Mouse (Mus musculus): ENCODE data around the gene Gm10337. TPM values are rescaled to one million over a fixed set of nuclear protein-coding genes. Genes with fewer than 3 reads are reported as not detected.

Gm10337 gene
- polyA plus RNA-seq, 1 experiment, result not detected

DNA sequence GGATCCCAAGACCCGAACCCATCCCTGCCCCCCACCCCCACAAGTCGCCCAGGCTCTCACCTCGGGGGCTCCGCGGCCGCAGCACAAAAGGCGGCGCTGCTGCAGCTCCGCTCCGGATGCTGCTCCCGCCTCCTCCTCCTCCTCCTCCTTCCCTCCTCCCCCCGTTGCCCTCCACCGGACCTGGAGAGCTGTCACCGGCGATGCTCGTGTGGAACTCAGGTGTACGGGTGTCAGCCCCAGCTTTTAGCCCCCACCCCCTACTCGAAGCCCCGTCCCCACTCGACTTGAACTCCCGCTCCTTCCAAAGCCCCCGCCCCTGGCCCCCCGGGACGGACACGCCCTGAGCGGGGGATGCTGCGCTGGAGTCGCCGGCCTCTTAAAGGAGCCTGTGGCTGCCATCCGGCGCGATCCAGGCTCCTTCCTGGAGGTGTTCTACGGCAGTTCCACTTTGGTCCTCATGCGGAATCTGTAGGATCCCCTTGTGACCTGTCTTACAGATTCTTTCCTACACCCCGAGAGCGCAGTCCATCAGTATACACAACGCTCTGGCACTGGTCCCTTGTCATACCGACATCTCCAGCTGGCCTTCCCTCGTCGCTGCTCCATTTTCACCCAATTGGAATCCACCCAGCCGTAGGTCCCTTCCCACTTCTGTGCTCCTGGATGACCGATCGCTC, 13.3 kb downstream of the Gm10337 start, which contains the start of gene Map3k12:
Gene Map3k12 (minus strand): TSS at position 337 of the 677 bp plus-strand sequence.
- DNase-seq (ENCODE audit: low read depth), result peak; percentile 24

- no peak for DNase-seq (ENCODE audit: low read depth)
Measured at GRCm38 (mm10) chr15:102517631-102517975, 14.1 kb downstream of the Gm10337 start.

GRCm38 (mm10) chr15:102517976-102518858, 14.7 kb downstream of the Gm10337 start, which contains the start of gene Tarbp2:
TSS of gene Tarbp2 (plus strand) at chr15:102518192.
- peak; percentile 99 for DNase-seq (ENCODE audit: low read depth)

DNA sequence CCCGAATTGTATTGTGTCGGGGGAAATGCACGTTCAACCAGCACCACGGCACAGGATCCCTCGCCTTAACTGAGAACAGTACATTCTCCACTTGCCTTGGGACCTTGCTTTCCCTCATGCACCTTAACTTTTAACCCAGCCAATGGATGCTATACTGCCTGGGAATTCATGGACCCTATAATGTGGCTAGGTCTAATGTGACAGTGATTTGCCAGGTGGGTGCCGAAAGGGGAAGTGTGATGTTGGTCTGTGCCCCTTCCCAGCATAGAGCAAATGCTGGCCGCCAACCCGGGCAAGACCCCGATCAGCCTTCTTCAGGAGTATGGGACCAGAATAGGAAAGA, 15.3 kb downstream of the Gm10337 start:
- no peak for DNase-seq (ENCODE audit: low read depth)

- DNase-seq (ENCODE audit: low read depth), result no peak
Measured at GRCm38 (mm10) chr15:102519211-102520141, 16.0 kb downstream of the Gm10337 start.

- no peak for DNase-seq (ENCODE audit: low read depth)
Measured at GRCm38 (mm10) chr15:102520416-102520815, 16.9 kb downstream of the Gm10337 start.

GRCm38 (mm10) chr15:102521480-102521879, 18.0 kb downstream of the Gm10337 start:
- no peak for DNase-seq (ENCODE audit: low read depth)

DNA sequence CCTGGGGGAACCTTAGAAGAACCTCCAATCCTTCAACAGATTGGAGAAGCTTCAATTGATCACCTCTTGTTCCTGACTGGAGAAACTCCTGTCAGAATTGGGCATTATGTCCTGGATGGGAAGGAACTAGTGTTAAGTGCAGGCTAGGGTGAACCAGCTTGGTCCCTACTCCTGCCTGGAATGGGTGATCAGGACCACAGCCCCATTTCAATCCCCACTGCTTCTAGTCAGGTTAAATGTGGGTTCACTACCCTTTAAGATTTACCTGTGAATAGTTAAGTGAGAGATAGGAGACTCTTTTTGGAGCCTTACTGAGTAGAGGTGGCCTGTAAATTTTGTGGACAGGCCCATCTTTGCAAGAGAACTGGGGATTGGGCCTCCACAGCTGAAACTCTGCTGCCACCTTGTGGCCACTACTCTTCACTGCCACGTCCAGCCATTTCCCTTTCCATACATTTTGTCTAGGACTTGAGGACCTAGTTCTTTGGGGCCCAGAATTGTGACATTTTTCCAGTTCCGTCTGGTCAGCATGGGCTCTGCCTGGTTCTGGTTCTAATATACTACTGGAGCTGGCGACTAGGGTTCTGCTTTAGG, 21.5 kb downstream of the Gm10337 start, which contains the start of gene Npff:
Gene Npff (minus strand): TSS at position 51 of the 594 bp plus-strand sequence.
- DNase-seq (ENCODE audit: low read depth), result no peak

- DNase-seq (ENCODE audit: low read depth), result no peak
Measured at GRCm38 (mm10) chr15:102526111-102527002, 22.8 kb downstream of the Gm10337 start.

DNA sequence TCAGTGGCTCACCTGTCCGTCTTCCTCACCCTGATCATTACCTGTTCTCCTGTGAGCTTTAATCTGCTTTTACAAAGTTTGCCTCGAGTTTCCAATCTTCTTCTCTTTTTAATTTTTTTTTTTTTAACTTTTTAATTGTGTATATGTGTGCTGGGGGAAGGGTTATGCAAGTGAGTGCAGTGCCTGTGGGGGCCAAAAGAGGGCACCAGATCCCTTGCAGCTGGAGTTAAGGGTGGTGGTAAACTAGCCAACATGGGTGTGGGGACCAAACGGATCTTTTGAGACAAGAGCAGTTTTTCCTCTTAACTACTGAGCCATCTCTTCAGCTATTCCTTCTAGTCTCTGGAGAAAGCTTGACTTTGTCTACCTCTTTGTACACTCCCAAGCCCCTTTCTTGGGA, 24.4 kb downstream of the Gm10337 start:
- DNase-seq (ENCODE audit: low read depth), result no peak

GRCm38 (mm10) chr15:102528396-102528795, 24.9 kb downstream of the Gm10337 start:
- DNase-seq (ENCODE audit: low read depth), result no peak

DNA sequence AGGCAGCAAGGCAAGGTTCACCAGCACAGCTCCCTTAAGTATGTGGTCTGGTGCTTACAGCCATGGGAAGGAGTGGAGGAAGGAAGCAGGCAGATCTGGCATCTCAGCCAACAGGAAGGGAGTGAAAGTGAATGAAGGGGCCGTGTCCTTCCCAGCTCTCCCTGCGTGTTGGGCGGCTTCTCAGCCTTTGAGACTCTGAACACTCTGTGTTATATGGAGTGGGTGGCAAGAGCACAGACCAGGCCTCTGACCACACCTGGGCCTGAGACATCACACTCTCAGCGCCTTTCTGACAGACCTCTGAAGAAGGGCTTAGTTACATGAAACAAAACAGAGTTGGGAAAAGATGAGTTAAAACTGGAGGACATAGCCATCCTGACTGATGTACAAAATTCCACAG, 27.0 kb downstream of the Gm10337 start:
- DNase-seq (ENCODE audit: low read depth), result no peak

DNA sequence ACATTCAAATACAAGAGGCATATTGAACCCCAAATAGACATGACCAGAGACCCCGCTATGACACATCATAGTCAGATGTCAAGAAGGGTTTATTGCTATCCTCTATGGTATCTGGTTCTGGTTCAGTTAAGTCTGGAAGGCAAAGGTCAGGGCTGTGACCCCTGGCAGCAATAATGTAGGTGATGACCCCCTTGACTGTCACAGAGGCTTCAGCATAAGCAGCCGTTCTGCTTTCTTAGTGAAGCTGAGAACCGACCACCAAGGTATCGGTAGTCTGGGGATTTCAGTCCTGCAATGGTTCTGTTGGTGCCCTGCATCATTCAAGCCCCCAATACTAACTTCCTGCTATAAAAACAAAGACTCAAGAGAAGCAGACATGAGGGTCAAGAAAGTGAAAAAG, 28.1 kb downstream of the Gm10337 start:
- DNase-seq (ENCODE audit: low read depth), result no peak

DNA sequence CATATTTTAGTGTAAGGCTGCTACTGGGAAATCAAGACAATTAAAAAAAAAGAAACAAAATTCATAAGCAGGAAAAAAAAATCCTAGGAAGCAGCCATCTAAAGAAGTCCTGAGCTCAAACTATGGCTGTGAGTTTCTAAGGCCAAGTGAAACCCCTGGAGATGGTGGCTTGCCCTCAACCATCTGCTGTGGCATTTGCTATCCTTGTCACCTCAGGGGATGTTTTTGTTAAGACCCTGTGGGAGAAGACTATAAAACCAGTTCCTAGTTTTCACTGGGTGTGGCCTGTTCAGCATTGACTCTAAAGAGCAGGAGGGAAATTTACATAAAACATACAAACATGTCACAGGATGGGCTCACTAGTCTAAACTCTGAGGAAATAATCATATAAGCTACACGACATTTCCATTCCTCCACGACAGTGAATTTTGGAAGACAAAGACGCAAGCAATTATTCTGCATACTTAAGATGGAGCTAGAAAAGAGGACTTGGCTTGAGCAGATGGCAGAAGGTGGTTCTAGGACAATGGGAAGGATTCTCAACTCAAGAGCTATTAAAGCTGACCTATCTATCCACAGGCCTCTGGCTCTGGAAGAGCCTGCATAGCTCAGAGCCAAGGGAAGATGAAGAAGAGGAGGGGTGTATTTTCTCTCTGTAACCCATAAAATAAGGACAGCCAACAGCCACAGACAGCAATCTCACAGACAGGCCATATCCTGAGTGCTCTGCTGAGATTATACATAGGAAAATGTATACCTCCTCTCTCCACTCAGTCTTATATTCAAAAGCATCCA, 28.8 kb downstream of the Gm10337 start:
- DNase-seq (ENCODE audit: low read depth), result no peak

DNA sequence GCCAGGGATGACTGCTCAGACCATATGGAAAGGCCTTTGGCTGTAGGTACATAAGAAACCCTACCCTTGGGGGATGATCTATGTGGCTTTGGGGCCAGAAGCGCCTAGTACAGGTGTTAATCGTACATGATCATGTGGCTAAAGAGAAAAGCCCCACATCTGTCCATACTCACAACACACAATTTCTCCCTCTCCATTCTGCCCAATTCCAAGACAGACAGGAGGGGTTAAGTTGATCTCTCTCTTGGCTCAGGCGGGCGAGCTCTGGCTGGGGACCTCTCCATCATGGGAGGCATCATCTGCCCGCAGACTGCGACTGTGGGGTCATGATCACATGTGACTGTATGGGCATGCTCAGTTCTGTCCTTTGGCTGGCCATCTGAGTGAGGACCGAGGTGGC, 30.4 kb downstream of the Gm10337 start:
- DNase-seq (ENCODE audit: low read depth), result no peak

DNA sequence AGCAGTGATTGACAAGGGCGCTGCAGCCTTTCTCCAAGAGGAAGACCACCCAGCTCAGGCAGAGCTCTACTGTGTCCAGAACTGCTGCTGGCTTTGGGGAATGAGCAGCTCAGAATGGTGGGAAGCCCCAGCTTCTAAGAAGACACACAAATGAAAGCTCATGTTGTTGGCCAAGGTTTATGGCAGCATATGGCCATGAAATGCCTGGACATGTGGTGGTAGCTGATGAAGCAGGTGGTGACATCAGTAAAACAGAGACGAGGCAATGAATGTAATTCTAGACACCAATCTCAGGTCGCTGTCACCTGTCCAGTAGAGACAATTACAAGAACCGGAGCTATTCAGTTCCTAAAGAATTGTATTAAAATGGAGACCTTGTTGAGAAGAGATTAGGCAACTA, 41.3 kb downstream of the Gm10337 start:
- DNase-seq (ENCODE audit: low read depth), result no peak

- DNase-seq (ENCODE audit: low read depth), result no peak
Measured at GRCm38 (mm10) chr15:102546246-102546645, 42.7 kb downstream of the Gm10337 start.

DNA sequence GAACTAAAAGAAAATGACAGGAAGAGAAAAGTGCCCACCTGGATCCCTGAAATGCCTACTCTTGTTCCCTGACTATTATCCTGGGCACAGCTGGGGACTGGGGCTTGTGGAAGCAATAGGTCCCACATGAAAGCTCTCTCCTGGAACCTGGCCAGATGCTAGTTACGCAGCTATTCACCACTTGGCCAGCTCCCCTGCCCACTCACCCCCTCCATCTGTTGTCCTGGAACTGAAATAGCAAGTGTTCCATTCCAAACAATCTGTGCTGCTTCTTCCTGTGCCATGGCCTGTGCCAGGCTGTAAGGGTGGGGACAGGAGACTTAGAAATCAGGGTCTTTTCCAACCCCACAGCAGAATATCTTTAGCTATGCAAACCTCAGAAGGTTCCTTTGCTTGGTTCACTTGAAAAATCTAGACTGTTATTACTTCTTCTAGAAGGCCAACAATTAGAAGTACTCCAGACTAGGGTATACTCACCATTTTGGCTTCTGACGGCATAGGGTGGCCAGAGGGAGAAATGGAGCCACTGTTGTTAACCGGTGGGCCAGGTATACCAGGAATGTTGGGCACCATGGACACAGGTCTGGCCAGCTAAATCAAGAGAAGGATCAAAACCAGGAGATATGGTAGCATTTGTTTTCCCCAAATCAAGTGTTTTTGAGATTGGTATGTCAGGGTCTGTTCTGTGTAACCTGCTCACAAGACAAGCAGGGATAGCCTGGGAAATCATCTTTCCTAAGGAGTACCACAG, 43.3 kb downstream of the Gm10337 start:
- DNase-seq (ENCODE audit: low read depth), result no peak

DNA sequence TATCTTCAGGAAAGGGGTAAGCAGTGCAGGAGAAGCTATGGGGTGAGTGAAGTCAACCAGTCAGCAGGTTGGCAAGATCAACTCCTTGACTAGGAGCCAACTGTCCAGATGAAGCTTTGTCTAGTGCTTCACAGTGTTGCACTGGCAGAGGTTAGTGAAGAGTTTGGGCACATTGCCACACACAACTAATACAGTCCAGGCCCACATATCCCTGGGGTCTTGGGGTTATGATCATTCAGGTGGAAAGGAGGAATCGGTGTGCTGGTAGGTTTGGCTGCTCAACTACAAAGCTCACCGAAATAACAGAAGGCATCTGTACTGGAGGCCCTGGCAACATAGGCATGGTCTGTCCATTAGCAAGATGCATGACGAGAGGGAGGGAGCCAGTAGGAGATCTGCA, 44.0 kb downstream of the Gm10337 start:
- DNase-seq (ENCODE audit: low read depth), result no peak
